Mouse (Mus musculus) ZHBTc4 (cell line): ENCODE measurements around the gene Gabbr2.

Source experiments
- DNase-seq: peaks from one replicate; pipeline ENCODE4 v3.0.0-alpha.2; 2011; ENCODE audit warnings: low read depth, low spot score

Gabbr2 gene

GRCm38 (mm10) chr4:46617408-46617807 is 374.3 kb downstream of the Gabbr2 start:
- peak; percentile 68 for DNase-seq

GRCm38 (mm10) chr4:46614641-46615040 is 377.0 kb downstream of the Gabbr2 start:
- peak; percentile 46 for DNase-seq

GRCm38 (mm10) chr4:46613618-46614017 is 378.1 kb downstream of the Gabbr2 start:
- no peak for DNase-seq
